Mouse (Mus musculus): ENCODE results near the gene Zfp768.
"Not testable (repeated sequence)": the region's sequence is repeated elsewhere in the genome, so short reads cannot be mapped to it uniquely, and the experiment has no call there.

Gene Zfp768

GRCm38 (mm10) chr7:127345512-127346325 lies at the start of gene Zfp768:
Gene Zfp768 (minus strand): TSS chr7:127345589.
- Histone ChIP-seq H3K36me3 (ENCODE audit: control insufficient read depth, insufficient read depth, low read length, poor library complexity, severe bottlenecking) (no peaks in the 10 kb centered on the region), H3K27me3 (ENCODE audit: control insufficient read depth, insufficient read depth, low read length, poor library complexity, severe bottlenecking) (no peaks in the 10 kb centered on the region)
- peak; percentile 87 for DNase-seq (ENCODE audit: low read depth, low spot score)

- DNase-seq (ENCODE audit: low read depth, low spot score): no peak
- Histone ChIP-seq H3K27me3 (ENCODE audit: control insufficient read depth, insufficient read depth, low read length, poor library complexity, severe bottlenecking) (no peaks in the 10 kb centered on the region), H3K36me3 (ENCODE audit: control insufficient read depth, insufficient read depth, low read length, poor library complexity, severe bottlenecking) (0 out of 2 replicates have a peak, but pooled peaks cover 2% of the 10 kb centered on the region)
Observed at GRCm38 (mm10) chr7:127393944-127394333, 48.5 kb upstream of the Zfp768 start.

GRCm38 (mm10) chr7:127393157-127393943 lies 48.0 kb upstream of the Zfp768 start, which contains the start of gene E430018J23Rik:
Gene E430018J23Rik (minus strand): TSS chr7:127393629.
- DNase-seq (ENCODE audit: low read depth, low spot score): peak; percentile 98
- H3K27me3 ChIP-seq (ENCODE audit: control insufficient read depth, insufficient read depth, low read length, poor library complexity, severe bottlenecking): no peaks in the 10 kb centered on the region
- 0 out of 2 replicates have a peak, but pooled peaks cover 2% of the 10 kb centered on the region for H3K36me3 ChIP-seq (ENCODE audit: control insufficient read depth, insufficient read depth, low read length, poor library complexity, severe bottlenecking)

- peak; percentile 6 for DNase-seq (ENCODE audit: low read depth, low spot score)
- no peaks in the 10 kb centered on the region for H3K27me3 ChIP-seq (ENCODE audit: control insufficient read depth, insufficient read depth, low read length, poor library complexity, severe bottlenecking)
- 0 out of 2 replicates have a peak, but pooled peaks cover 2% of the 10 kb centered on the region for H3K36me3 ChIP-seq (ENCODE audit: control insufficient read depth, insufficient read depth, low read length, poor library complexity, severe bottlenecking)
Observed at GRCm38 (mm10) chr7:127392251-127392824, 46.9 kb upstream of the Zfp768 start.

GRCm38 (mm10) chr7:127391538-127391937 lies 46.1 kb upstream of the Zfp768 start:
- DNase-seq (ENCODE audit: low read depth, low spot score): no peak
- Histone ChIP-seq H3K36me3 (ENCODE audit: control insufficient read depth, insufficient read depth, low read length, poor library complexity, severe bottlenecking) (0 out of 2 replicates have a peak, but pooled peaks cover 2% of the 10 kb centered on the region), H3K27me3 (ENCODE audit: control insufficient read depth, insufficient read depth, low read length, poor library complexity, severe bottlenecking) (no peaks in the 10 kb centered on the region)

GRCm38 (mm10) chr7:127390306-127390705 lies 44.9 kb upstream of the Zfp768 start:
- H3K36me3 ChIP-seq (ENCODE audit: control insufficient read depth, insufficient read depth, low read length, poor library complexity, severe bottlenecking): 0 out of 2 replicates have a peak, but pooled peaks cover 2% of the 10 kb centered on the region
- no peak for DNase-seq (ENCODE audit: low read depth, low spot score)
- no peaks in the 10 kb centered on the region for H3K27me3 ChIP-seq (ENCODE audit: control insufficient read depth, insufficient read depth, low read length, poor library complexity, severe bottlenecking)

- H3K36me3 ChIP-seq (ENCODE audit: control insufficient read depth, insufficient read depth, low read length, poor library complexity, severe bottlenecking); DNase-seq (ENCODE audit: low read depth, low spot score); H3K27me3 ChIP-seq (ENCODE audit: control insufficient read depth, insufficient read depth, low read length, poor library complexity, severe bottlenecking): not testable (repeated sequence)
Observed at GRCm38 (mm10) chr7:127388201-127388600, 42.8 kb upstream of the Zfp768 start.

GRCm38 (mm10) chr7:127386641-127387392 lies 41.4 kb upstream of the Zfp768 start, which contains the start of gene 9130019O22Rik:
Gene 9130019O22Rik (minus strand): TSS chr7:127387166.
- peak; percentile 96 for DNase-seq (ENCODE audit: low read depth, low spot score)
- H3K27me3 ChIP-seq (ENCODE audit: control insufficient read depth, insufficient read depth, low read length, poor library complexity, severe bottlenecking): no peaks in the 10 kb centered on the region
- 0 out of 2 replicates have a peak, but pooled peaks cover under 1% of the 10 kb centered on the region for H3K36me3 ChIP-seq (ENCODE audit: control insufficient read depth, insufficient read depth, low read length, poor library complexity, severe bottlenecking)

GRCm38 (mm10) chr7:127385560-127385959 lies 40.2 kb upstream of the Zfp768 start:
- not testable (repeated sequence) for H3K27me3 ChIP-seq (ENCODE audit: control insufficient read depth, insufficient read depth, low read length, poor library complexity, severe bottlenecking); H3K36me3 ChIP-seq (ENCODE audit: control insufficient read depth, insufficient read depth, low read length, poor library complexity, severe bottlenecking); DNase-seq (ENCODE audit: low read depth, low spot score)

GRCm38 (mm10) chr7:127378310-127378921 lies 33.0 kb upstream of the Zfp768 start:
- no peaks in the 10 kb centered on the region for H3K27me3 ChIP-seq (ENCODE audit: control insufficient read depth, insufficient read depth, low read length, poor library complexity, severe bottlenecking)
- H3K36me3 ChIP-seq (ENCODE audit: control insufficient read depth, insufficient read depth, low read length, poor library complexity, severe bottlenecking): no peaks in the 10 kb centered on the region
- no peak for DNase-seq (ENCODE audit: low read depth, low spot score)

- H3K36me3 ChIP-seq (ENCODE audit: control insufficient read depth, insufficient read depth, low read length, poor library complexity, severe bottlenecking); H3K27me3 ChIP-seq (ENCODE audit: control insufficient read depth, insufficient read depth, low read length, poor library complexity, severe bottlenecking): not testable (repeated sequence)
- DNase-seq (ENCODE audit: low read depth, low spot score): peak; percentile 97
Observed at GRCm38 (mm10) chr7:127375271-127376245, 30.2 kb upstream of the Zfp768 start, which contains the start of gene Zfp747. Gene Zfp747 (minus strand): TSS chr7:127376050.

- H3K36me3 ChIP-seq (ENCODE audit: control insufficient read depth, insufficient read depth, low read length, poor library complexity, severe bottlenecking); DNase-seq (ENCODE audit: low read depth, low spot score); H3K27me3 ChIP-seq (ENCODE audit: control insufficient read depth, insufficient read depth, low read length, poor library complexity, severe bottlenecking): not testable (repeated sequence)
Observed at GRCm38 (mm10) chr7:127371870-127372269, 26.5 kb upstream of the Zfp768 start.

- no peak for DNase-seq (ENCODE audit: low read depth, low spot score)
- H3K27me3 ChIP-seq (ENCODE audit: control insufficient read depth, insufficient read depth, low read length, poor library complexity, severe bottlenecking): no peaks in the 10 kb centered on the region
- no peaks in the 10 kb centered on the region for H3K36me3 ChIP-seq (ENCODE audit: control insufficient read depth, insufficient read depth, low read length, poor library complexity, severe bottlenecking)
Observed at GRCm38 (mm10) chr7:127371213-127371612, 25.8 kb upstream of the Zfp768 start.

All from splenic B cell, adult 2 months (primary cell).